Mouse (Mus musculus) lung, embryonic 16.5 days (tissue): ENCODE measurements around the gene Rcan1. TPM values are rescaled to one million over a fixed set of nuclear protein-coding genes. Genes with fewer than 3 reads are reported as not detected.

Experiments
- ATAC-seq: fragments of 200-750 bp; cut with Nextera tagmentation; 2 replicates; pipeline ENCODE4 v1.8.0; 2017; ENCODE audit warnings: low read depth, mild to moderate bottlenecking, moderate library complexity
- H3K27ac ChIP-seq: fragments of 300-500 bp; sonication (generic); 2 replicates; pipeline ENCODE4 v1.5.1; 2014; ENCODE audit warnings: mild to moderate bottlenecking, control low read depth, low read length
- H3K27me3 ChIP-seq: fragments of 300-500 bp; sonication (generic); 2 replicates; pipeline ENCODE4 v1.6.1; 2014; ENCODE audit warnings: low read depth, low read length, mixed read lengths; ENCODE audit not compliant: control insufficient read depth, insufficient read depth
- H3K36me3 ChIP-seq: fragments of 300-500 bp; sonication (generic); 2 replicates; pipeline ENCODE4 v1.6.1; 2014; ENCODE audit warnings: low read length; ENCODE audit not compliant: control insufficient read depth, insufficient read depth
- H3K4me1 ChIP-seq: fragments of 300-500 bp; sonication (generic); replicated peaks from 2 replicates; pipeline ENCODE4 v1.6.1; 2014; ENCODE audit warnings: low read length, mixed read lengths; ENCODE audit not compliant: control insufficient read depth, insufficient read depth
- H3K4me2 ChIP-seq: fragments of 300-500 bp; sonication (generic); 2 replicates; pipeline ENCODE4 v1.6.1; 2014; ENCODE audit warnings: low read depth, low read length, control low read depth
- H3K4me3 ChIP-seq: fragments of 300-500 bp; sonication (generic); 2 replicates; pipeline ENCODE4 v1.5.1; 2014; ENCODE audit warnings: mild to moderate bottlenecking, low read length, control low read depth
- H3K9ac ChIP-seq: fragments of 300-500 bp; sonication (generic); 2 replicates; pipeline ENCODE4 v1.6.1; 2014; ENCODE audit warnings: low read length, control low read depth
- H3K9me3 ChIP-seq: fragments of 300-500 bp; sonication (generic); 2 replicates; pipeline ENCODE4 v1.6.1; 2016; ENCODE audit warnings: low read length; ENCODE audit not compliant: control insufficient read depth
- WGBS: fragments of 180-500 bp; shearing (Covaris S2); extraction: QIAGEN DNeasy Blood & Tissue Kit; methylation state at CpG from one replicate; pipeline ENCODE4 v1.1.7; 2014; 5-methylcytosine and 5-hydroxymethylcytosine counted together
- polyA plus RNA-seq: library from polyadenylated mRNA; unstranded; fragments of >200 nt; fragmentation: Nextera tagmentation; extraction: Ambion mirVana; gene quantifications from 2 replicates; pipeline ENCODE4 v1.2.1, GENCODE M21; 2015

Rcan1 gene
- polyA plus RNA-seq, 1 experiment from 2014 or later: 61.2 TPM

- no peaks in the 10 kb centered on the region for H3K9me3 ChIP-seq
- H3K4me3 ChIP-seq: no peak overlapping the region
- H3K36me3 ChIP-seq: no peaks in the 10 kb centered on the region
- no peak overlapping the region for H3K27ac ChIP-seq
- no peak overlapping the region for H3K4me2 ChIP-seq
- WGBS: 76% methylated on average over 8 of the region's 8 CpGs
- no peak overlapping the region for H3K9ac ChIP-seq
- no peaks in the 10 kb centered on the region for H3K27me3 ChIP-seq
- ATAC-seq: no peak
- H3K4me1 ChIP-seq: peaks cover 27% of the 10 kb centered on the region
Measured at GRCm38 (mm10) chr16:92430731-92431130, 39.9 kb downstream of the Rcan1 start.

- Histone ChIP-seq H3K9ac (peak overlapping the region; percentile 38), H3K27ac (peak overlapping the region; percentile 90), H3K4me2 (peak overlapping the region; percentile 47), H3K36me3 (no peaks in the 10 kb centered on the region), H3K4me1 (peaks cover 27% of the 10 kb centered on the region), H3K27me3 (no peaks in the 10 kb centered on the region), H3K9me3 (no peaks in the 10 kb centered on the region), H3K4me3 (0 out of 2 replicates have a peak overlapping the region, but pooled peaks have one; percentile 2)
- peak; percentile 89 for ATAC-seq
- 7% methylated on average over 19 of the region's 19 CpGs for WGBS
Measured at GRCm38 (mm10) chr16:92428197-92428950, 42.3 kb downstream of the Rcan1 start.

- Histone ChIP-seq H3K36me3 (no peaks in the 10 kb centered on the region), H3K4me3 (no peak overlapping the region), H3K27ac (no peak overlapping the region), H3K4me1 (peaks cover 27% of the 10 kb centered on the region), H3K9ac (no peak overlapping the region), H3K9me3 (no peaks in the 10 kb centered on the region), H3K27me3 (no peaks in the 10 kb centered on the region), H3K4me2 (no peak overlapping the region)
- no peak for ATAC-seq
- 45% methylated on average over 6 of the region's 6 CpGs for WGBS
Measured at GRCm38 (mm10) chr16:92426708-92427107, 44.0 kb downstream of the Rcan1 start.

- Histone ChIP-seq H3K27ac (no peak overlapping the region), H3K4me2 (no peak overlapping the region), H3K4me1 (peaks cover 27% of the 10 kb centered on the region), H3K9me3 (no peaks in the 10 kb centered on the region), H3K36me3 (no peaks in the 10 kb centered on the region), H3K9ac (no peak overlapping the region), H3K27me3 (no peaks in the 10 kb centered on the region), H3K4me3 (no peak overlapping the region)
- no peak for ATAC-seq
- WGBS: 66% methylated on average over 11 of the region's 11 CpGs
Measured at GRCm38 (mm10) chr16:92425875-92426274, 44.8 kb downstream of the Rcan1 start.

GRCm38 (mm10) chr16:92423363-92423762 is 47.3 kb downstream of the Rcan1 start:
- Histone ChIP-seq H3K4me1 (peaks cover 12% of the 10 kb centered on the region), H3K27me3 (no peaks in the 10 kb centered on the region), H3K27ac (no peak overlapping the region), H3K4me2 (no peak overlapping the region), H3K9ac (no peak overlapping the region), H3K4me3 (no peak overlapping the region), H3K36me3 (no peaks in the 10 kb centered on the region), H3K9me3 (no peaks in the 10 kb centered on the region)
- no peak for ATAC-seq
- WGBS: 52% methylated on average over 10 of the region's 10 CpGs

- no peak overlapping the region for H3K9ac ChIP-seq
- no peak overlapping the region for H3K27ac ChIP-seq
- H3K4me2 ChIP-seq: no peak overlapping the region
- H3K9me3 ChIP-seq: no peaks in the 10 kb centered on the region
- peaks cover 6% of the 10 kb centered on the region for H3K4me1 ChIP-seq
- H3K27me3 ChIP-seq: no peaks in the 10 kb centered on the region
- H3K36me3 ChIP-seq: no peaks in the 10 kb centered on the region
- no peak for ATAC-seq
- 89% methylated on average over 13 of the region's 13 CpGs for WGBS
- no peak overlapping the region for H3K4me3 ChIP-seq
Measured at GRCm38 (mm10) chr16:92422435-92423362, 48.0 kb downstream of the Rcan1 start.

GRCm38 (mm10) chr16:92421147-92421934 is 49.3 kb downstream of the Rcan1 start:
- H3K4me1 ChIP-seq: peaks cover 3% of the 10 kb centered on the region

GRCm38 (mm10) chr16:92420641-92421040 is 50.0 kb downstream of the Rcan1 start:
- Histone ChIP-seq H3K36me3 (no peaks in the 10 kb centered on the region), H3K4me1 (peaks cover 10% of the 10 kb centered on the region), H3K27me3 (no peaks in the 10 kb centered on the region), H3K27ac (no peak overlapping the region), H3K4me3 (no peak overlapping the region), H3K4me2 (no peak overlapping the region), H3K9me3 (no peaks in the 10 kb centered on the region), H3K9ac (no peak overlapping the region)
- ATAC-seq: no peak
- WGBS: 86% methylated on average over 5 of the region's 5 CpGs

More at GRCm38 (mm10) chr16:92421147-92421934, 49.3 kb downstream of the Rcan1 start:
- WGBS: 57% methylated on average over 13 of the region's 13 CpGs
- H3K9ac ChIP-seq: no peak overlapping the region
- H3K27me3 ChIP-seq: no peaks in the 10 kb centered on the region
- no peaks in the 10 kb centered on the region for H3K36me3 ChIP-seq
- H3K27ac ChIP-seq: no peak overlapping the region
- no peak for ATAC-seq
- H3K9me3 ChIP-seq: no peaks in the 10 kb centered on the region
- H3K4me3 ChIP-seq: no peak overlapping the region
- no peak overlapping the region for H3K4me2 ChIP-seq
